Mouse (Mus musculus): Measurements from ENCODE around the gene Acoxl. TPM values are rescaled to one million over a fixed set of nuclear protein-coding genes. Genes with fewer than 3 reads are reported as not detected.

Gene Acoxl
- total RNA-seq, 2 experiments from 2014 or later = 0.39 TPM; not detected in 1

Small RNA genes lying within 50 kb of the gene (microRNA-seq; reads per million reads assigned to microRNA genes)
- gene Gm22411 = not detected

Other genes with a start within 250 kb of the Acoxl start
- 1 to 10 TPM; 1.6 to 1.9 TPM for gene Mal, start 182.2 kb upstream of the Acoxl start, total RNA-seq (2021)
- gene Mall, start 108.9 kb upstream of the Acoxl start, total RNA-seq (2021) = 1 to 10 TPM; 2.2 to 4.9 TPM
- gene Nphp1, start 50.0 kb upstream of the Acoxl start, total RNA-seq (2021) = 10 to 100 TPM; 21.9 to 23.8 TPM
- gene Mtln, start 46.4 kb upstream of the Acoxl start, total RNA-seq (2021) = 100 to 1,000 TPM; 121 to 130 TPM
- not detected for gene Bub1, start 7.0 kb upstream of the Acoxl start, total RNA-seq (2021)